Mouse (Mus musculus) kidney, adult 11 months (tissue): ENCODE results near the gene Pde8b.
A peak's percentile ranks its signal among the peaks of the same experiment; 100 is the strongest.

Experiments used
- DNase-seq: peaks from one replicate; pipeline ENCODE4 v3.0.0; 2022

Pde8b gene

DNA sequence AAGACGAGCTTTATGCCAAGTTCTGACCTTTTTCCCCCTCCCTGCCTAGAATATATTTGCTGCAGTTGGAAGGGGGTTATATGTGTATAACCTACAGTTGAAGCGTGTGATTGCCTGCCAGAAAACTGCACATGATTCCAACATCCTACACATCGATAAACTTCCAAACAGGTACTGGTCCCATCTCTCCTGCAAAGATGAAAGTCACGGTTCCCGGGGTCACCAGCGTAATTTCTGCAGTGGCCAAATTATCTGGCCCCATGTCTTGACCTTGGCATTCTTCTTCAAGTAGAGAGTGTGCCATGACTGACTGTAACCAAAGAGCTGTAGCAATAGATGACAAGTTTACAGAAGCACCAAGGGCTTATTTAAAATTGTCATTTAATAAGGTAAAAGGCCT, 232.9 kb downstream of the Pde8b start:
- DNase-seq = no peak

- no peak for DNase-seq
Observed at GRCm38 (mm10) chr13:95011546-95012257, 238.4 kb downstream of the Pde8b start.

GRCm38 (mm10) chr13:95009261-95009660, 240.9 kb downstream of the Pde8b start:
- no peak for DNase-seq

DNA sequence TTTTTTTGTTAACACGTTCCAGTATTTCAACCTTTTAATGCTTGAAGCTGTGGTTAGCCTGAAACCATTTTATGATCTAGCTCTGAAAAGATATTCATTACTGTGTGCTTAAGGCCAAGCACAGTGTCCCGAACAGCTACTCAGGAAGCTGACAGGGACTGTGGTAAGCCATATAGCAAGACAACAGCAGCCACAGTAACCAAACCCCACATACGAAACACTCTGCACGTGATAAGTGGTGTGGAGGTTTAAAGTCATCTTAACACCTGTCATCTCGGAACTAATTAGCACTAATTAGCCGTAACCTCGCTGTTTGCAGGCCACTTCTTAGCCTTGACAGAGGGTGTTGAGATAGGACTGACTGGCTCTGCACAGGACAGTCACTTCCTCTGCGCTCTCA, 242.9 kb downstream of the Pde8b start:
- no peak for DNase-seq

DNA sequence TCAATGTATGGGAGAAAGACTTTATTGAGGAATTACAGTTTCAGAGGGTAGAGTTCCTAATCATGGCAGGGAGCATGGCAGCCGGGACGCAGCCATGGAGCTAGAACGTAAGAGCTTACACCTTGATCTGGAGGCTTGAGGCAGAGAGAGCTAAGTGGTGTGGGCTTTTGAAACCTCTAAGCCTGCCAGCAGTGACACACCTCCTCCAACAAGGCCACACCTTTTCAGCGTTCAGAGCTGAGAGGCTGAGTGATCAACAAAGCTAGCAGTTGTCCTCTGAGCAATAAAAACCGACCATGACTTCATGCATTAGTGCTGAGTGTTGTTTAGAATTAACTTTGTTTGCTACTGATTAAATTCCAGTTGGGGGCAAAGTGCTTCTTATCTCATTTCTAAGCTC, 259.6 kb downstream of the Pde8b start:
- peak; percentile 53 for DNase-seq

DNA sequence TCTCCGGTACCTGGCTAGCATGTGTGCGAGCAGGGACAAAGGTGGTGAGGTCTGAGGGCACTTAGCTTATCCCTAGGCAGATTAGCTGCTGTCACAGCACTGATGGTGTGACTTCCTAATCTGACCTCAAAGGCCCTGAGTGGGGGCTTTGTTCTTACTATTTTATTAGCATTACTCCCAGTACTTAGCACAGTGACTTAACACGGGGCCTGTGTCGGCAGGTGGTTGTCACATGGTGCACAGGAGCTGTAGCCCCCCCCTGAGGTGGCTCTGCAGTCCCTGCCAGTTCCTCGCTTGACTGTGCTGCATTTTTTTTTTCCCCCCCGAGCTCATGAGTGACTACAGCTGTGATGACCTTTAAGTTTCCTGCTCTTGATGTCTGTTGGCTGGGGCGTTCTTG, 271.1 kb downstream of the Pde8b start:
- no peak for DNase-seq

GRCm38 (mm10) chr13:94976219-94977186, 273.6 kb downstream of the Pde8b start, which contains the start of gene Wdr41:
Wdr41 (plus strand) TSS chr13:94976344.
- peak; percentile 90 for DNase-seq

DNA sequence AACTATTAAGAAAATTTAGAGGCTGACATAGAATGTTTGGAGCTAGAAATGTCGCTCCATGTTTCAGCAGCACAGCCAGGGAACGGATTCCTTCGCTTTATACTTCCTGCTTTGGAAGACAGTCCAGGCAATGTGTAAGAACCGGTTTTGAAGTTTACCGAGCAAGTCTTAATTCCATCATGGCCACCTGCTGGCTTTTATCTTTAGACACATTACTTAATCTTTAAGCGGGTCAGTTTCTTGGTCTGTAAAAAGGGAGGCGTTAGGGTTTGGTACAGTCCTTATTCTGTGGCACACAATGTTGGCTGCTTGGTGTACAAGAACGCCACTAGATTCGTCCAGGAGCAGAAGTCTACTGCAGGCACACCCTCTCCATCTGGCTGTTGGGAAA, 274.3 kb downstream of the Pde8b start:
- DNase-seq = no peak
